Mouse (Mus musculus) neural tube, embryonic 15.5 days (tissue): ENCODE data around the gene C1rb. TPM values are rescaled to one million over a fixed set of nuclear protein-coding genes. Genes with fewer than 3 reads are reported as not detected.
"Not testable (repeated sequence)": the region's sequence is repeated elsewhere in the genome, so short reads cannot be mapped to it uniquely, and the experiment has no call there.

ENCODE experiments used
- ATAC-seq: fragments of 200-750 bp; cut with Nextera tagmentation; 2 replicates; pipeline ENCODE4 v1.8.0; 2017; ENCODE audit warnings: mild to moderate bottlenecking, moderate TSS enrichment, moderate library complexity; ENCODE audit not compliant: low FRiP score
- H3K27ac ChIP-seq: fragments of 300-500 bp; sonication (generic); replicated peaks from 2 replicates; pipeline ENCODE4 v1.5.1; 2015; ENCODE audit warnings: mild to moderate bottlenecking, inconsistent platforms
- H3K27me3 ChIP-seq: fragments of 300-500 bp; sonication (generic); replicated peaks from 2 replicates; pipeline ENCODE4 v1.6.1; 2015; ENCODE audit warnings: inconsistent platforms
- H3K36me3 ChIP-seq: fragments of 300-500 bp; sonication (generic); 2 replicates; pipeline ENCODE4 v1.6.1; 2015; ENCODE audit warnings: inconsistent platforms
- H3K4me1 ChIP-seq: fragments of 300-500 bp; sonication (generic); 2 replicates; pipeline ENCODE4 v1.6.1; 2015; ENCODE audit warnings: inconsistent platforms
- H3K4me2 ChIP-seq: fragments of 300-500 bp; sonication (generic); 2 replicates; pipeline ENCODE4 v1.6.1; 2015; ENCODE audit warnings: inconsistent platforms, mild to moderate bottlenecking, moderate library complexity
- H3K4me3 ChIP-seq: fragments of 300-500 bp; sonication (generic); replicated peaks from 2 replicates; pipeline ENCODE4 v1.5.1; 2015; ENCODE audit warnings: mild to moderate bottlenecking, inconsistent platforms
- H3K9ac ChIP-seq: fragments of 300-500 bp; sonication (generic); replicated peaks from 2 replicates; pipeline ENCODE4 v1.6.1; 2015; ENCODE audit warnings: mild to moderate bottlenecking, inconsistent platforms
- H3K9me3 ChIP-seq: fragments of 300-500 bp; sonication (generic); replicated peaks from 2 replicates; pipeline ENCODE4 v1.6.1; 2016; ENCODE audit warnings: inconsistent platforms
- WGBS: fragments of 180-500 bp; shearing (Covaris S2); methylation state at CpG from one replicate; pipeline ENCODE4 v1.1.7; 2015; ENCODE audit warnings: mixed read lengths; 5-methylcytosine and 5-hydroxymethylcytosine counted together
- polyA plus RNA-seq: library from polyadenylated mRNA; unstranded; fragments of >200 nt; fragmentation: Nextera tagmentation; extraction: Ambion mirVana; gene quantifications from 2 replicates; pipeline ENCODE4 v1.2.1, GENCODE M21; 2015

C1rb gene
- polyA plus RNA-seq, 1 experiment from 2014 or later: not detected

DNA sequence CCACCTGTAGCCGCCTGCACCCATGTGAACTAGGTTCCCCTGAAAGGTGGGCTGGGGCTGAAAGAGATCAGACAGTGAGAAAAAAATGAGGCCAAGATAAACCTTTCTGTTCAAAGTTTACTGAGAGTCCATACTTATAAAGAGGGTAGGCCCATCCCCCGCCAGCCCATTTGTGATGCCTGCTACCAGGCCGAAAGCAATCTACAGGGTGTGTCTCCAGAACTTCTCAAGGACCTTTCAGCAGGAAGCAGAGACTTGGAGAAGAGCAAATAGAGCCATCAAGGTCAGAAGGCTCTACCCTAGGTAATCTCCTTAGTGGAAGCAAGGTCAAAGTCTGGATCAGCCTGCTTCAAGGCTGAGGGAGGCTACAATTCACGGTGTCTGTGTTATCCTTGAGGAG is 31.9 kb downstream of the C1rb start:
- Histone ChIP-seq H3K4me1 (no peaks in the 10 kb centered on the region), H3K27me3 (no peaks in the 10 kb centered on the region), H3K9me3 (0 out of 2 replicates have a peak, but pooled peaks cover 3% of the 10 kb centered on the region), H3K9ac (no peak overlapping the region), H3K4me2 (no peak overlapping the region), H3K36me3 (no peaks in the 10 kb centered on the region), H3K4me3 (no peak overlapping the region), H3K27ac (no peak overlapping the region)
- ATAC-seq: no peak
- WGBS: 91% methylated on average over 4 of the region's 4 CpGs

GRCm38 (mm10) chr6:124625612-124626011 is 55.5 kb downstream of the C1rb start:
- no peaks in the 10 kb centered on the region for H3K36me3 ChIP-seq
- H3K27me3 ChIP-seq: no peaks in the 10 kb centered on the region
- H3K4me1 ChIP-seq: no peaks in the 10 kb centered on the region
- no peak for ATAC-seq
- H3K27ac ChIP-seq: no peak overlapping the region
- no peaks in the 10 kb centered on the region for H3K9me3 ChIP-seq
- H3K9ac ChIP-seq: no peak overlapping the region
- H3K4me3 ChIP-seq: no peak overlapping the region
- WGBS: 91% methylated on average over 13 of the region's 13 CpGs
- H3K4me2 ChIP-seq: no peak overlapping the region

- ATAC-seq, H3K36me3 ChIP-seq, H3K4me2 ChIP-seq, H3K4me3 ChIP-seq, H3K4me1 ChIP-seq, H3K27me3 ChIP-seq, H3K9me3 ChIP-seq, H3K9ac ChIP-seq, H3K27ac ChIP-seq: not testable (repeated sequence)
- WGBS: 50% methylated on average over 1 of the region's 1 CpGs
These were observed 56.1 kb downstream of the C1rb start for GRCm38 (mm10) chr6:124626184-124626583.

GRCm38 (mm10) chr6:124630763-124631162 is 60.7 kb downstream of the C1rb start:
- 86% methylated on average over 4 of the region's 4 CpGs for WGBS
- no peak for ATAC-seq
- Histone ChIP-seq H3K9ac (no peak overlapping the region), H3K4me3 (no peak overlapping the region), H3K4me1 (no peaks in the 10 kb centered on the region), H3K36me3 (no peaks in the 10 kb centered on the region), H3K27me3 (no peaks in the 10 kb centered on the region), H3K4me2 (no peak overlapping the region), H3K27ac (no peak overlapping the region), H3K9me3 (no peaks in the 10 kb centered on the region)

Other genes with a start within 250 kb of the C1rb start
- 58.0 and 62.4 TPM in 2 replicates for gene Pex5, start 155.2 kb upstream of the C1rb start, polyA plus RNA-seq
- 135 and 160 TPM in 2 replicates for gene Clstn3, start 105.5 kb upstream of the C1rb start, polyA plus RNA-seq
- gene C1rl, start 77.2 kb upstream of the C1rb start, polyA plus RNA-seq: 0.40 and 0.69 TPM in 2 replicates
- gene C1ra, start 57.9 kb upstream of the C1rb start, polyA plus RNA-seq: 0.31 and 1.4 TPM in 2 replicates
- gene C1s1, start 27.9 kb upstream of the C1rb start, polyA plus RNA-seq: 1.1 and 2.8 TPM in 2 replicates
- gene C1s2, start 65.8 kb downstream of the C1rb start, polyA plus RNA-seq: 0.20 TPM in 1 of 2 replicates, not detected in the other
- 47.2 and 56.6 TPM in 2 replicates for gene Lpcat3, start 92.7 kb downstream of the C1rb start, polyA plus RNA-seq
- 99.9 and 132 TPM in 2 replicates for gene Emg1, start 141.9 kb downstream of the C1rb start, polyA plus RNA-seq
- 267 and 291 TPM in 2 replicates for gene Phb2, start 142.0 kb downstream of the C1rb start, polyA plus RNA-seq
- gene Ptpn6, start 168.4 kb downstream of the C1rb start, polyA plus RNA-seq: 4.8 and 24.7 TPM in 2 replicates
- 572 and 623 TPM in 2 replicates for gene Grcc10, start 171.1 kb downstream of the C1rb start, polyA plus RNA-seq
- 0.17 TPM in 1 of 2 replicates, not detected in the other for gene Gm45234, start 185.7 kb downstream of the C1rb start, polyA plus RNA-seq
- gene Atn1, start 186.2 kb downstream of the C1rb start, polyA plus RNA-seq: 23.1 and 24.0 TPM in 2 replicates
- 197 and 226 TPM in 2 replicates for gene Eno2, start 199.4 kb downstream of the C1rb start, polyA plus RNA-seq
- gene Lrrc23, start 209.4 kb downstream of the C1rb start, polyA plus RNA-seq: 1.5 and 1.7 TPM in 2 replicates
- gene Spsb2, start 238.4 kb downstream of the C1rb start, polyA plus RNA-seq: 7.9 and 9.2 TPM in 2 replicates
- 481 and 545 TPM in 2 replicates for gene Tpi1, start 244.0 kb downstream of the C1rb start, polyA plus RNA-seq